Mouse (Mus musculus) ES-CJ7 (cell line): ENCODE measurements around the gene Rpl23a.

ENCODE experiments used
- DNase-seq: peaks from one replicate; pipeline ENCODE4 v3.0.0; 2011; ENCODE audit warnings: low read depth, low spot score

The Rpl23a gene

GRCm38 (mm10) chr11:78182961-78183844 is at the start of gene Rpl23a:
TSS of gene Rpl23a (minus strand) at chr11:78183584.
- DNase-seq = peak; percentile 98

GRCm38 (mm10) chr11:78231518-78231917 is 48.1 kb upstream of the Rpl23a start:
- no peak for DNase-seq

GRCm38 (mm10) chr11:78223586-78223985 is 40.2 kb upstream of the Rpl23a start:
- no peak for DNase-seq

GRCm38 (mm10) chr11:78215709-78216317 is 32.4 kb upstream of the Rpl23a start:
- DNase-seq = no peak

GRCm38 (mm10) chr11:78213086-78213817 is 29.9 kb upstream of the Rpl23a start:
- DNase-seq = no peak

- DNase-seq = no peak
Measured at GRCm38 (mm10) chr11:78211513-78211912, 28.1 kb upstream of the Rpl23a start.

GRCm38 (mm10) chr11:78210615-78211014 is 27.2 kb upstream of the Rpl23a start:
- no peak for DNase-seq

GRCm38 (mm10) chr11:78209886-78210285 is 26.5 kb upstream of the Rpl23a start:
- no peak for DNase-seq

GRCm38 (mm10) chr11:78207190-78207589 is 23.8 kb upstream of the Rpl23a start:
- DNase-seq = no peak

- DNase-seq = no peak
Measured at GRCm38 (mm10) chr11:78205361-78206206, 22.2 kb upstream of the Rpl23a start.

- no peak for DNase-seq
Measured at GRCm38 (mm10) chr11:78204287-78204686, 20.9 kb upstream of the Rpl23a start.

GRCm38 (mm10) chr11:78202372-78202771 is 19.0 kb upstream of the Rpl23a start:
- no peak for DNase-seq

GRCm38 (mm10) chr11:78195101-78195863 is 11.9 kb upstream of the Rpl23a start:
- peak; percentile 38 for DNase-seq

GRCm38 (mm10) chr11:78194411-78195100 is 11.2 kb upstream of the Rpl23a start:
- DNase-seq = peak; percentile 91

- no peak for DNase-seq
Measured at GRCm38 (mm10) chr11:78193113-78193512, 9.7 kb upstream of the Rpl23a start, which contains the start of gene Proca1. TSS of gene Proca1 (plus strand) at chr11:78193392.

- DNase-seq = no peak
Measured at GRCm38 (mm10) chr11:78190041-78190440, 6.7 kb upstream of the Rpl23a start.

- peak; percentile 92 for DNase-seq
Measured at GRCm38 (mm10) chr11:78189234-78190040, 6.1 kb upstream of the Rpl23a start.

GRCm38 (mm10) chr11:78188331-78189233 is 5.2 kb upstream of the Rpl23a start, which contains the start of gene Rab34:
TSS of gene Rab34 (plus strand) at chr11:78188430.
- peak; percentile 76 for DNase-seq
